Mouse (Mus musculus) limb, embryonic 14.5 days (tissue): ENCODE results near the gene Slc4a8. TPM values are rescaled to one million over a fixed set of nuclear protein-coding genes. Genes with fewer than 3 reads are reported as not detected.

Experiments
- ATAC-seq: fragments of 200-750 bp; cut with Nextera tagmentation; 2 replicates; pipeline ENCODE4 v1.8.0; 2017; ENCODE audit warnings: low read depth, moderate number of reproducible peaks, moderate TSS enrichment; ENCODE audit not compliant: low FRiP score
- DNase-seq: peaks from one replicate; pipeline ENCODE4 v3.0.0-alpha.2; 2015; ENCODE audit warnings: low spot score
- H3K27ac ChIP-seq: fragments of 300-500 bp; sonication (generic); replicated peaks from 2 replicates; pipeline ENCODE4 v1.5.1; 2014; ENCODE audit warnings: low read depth, mild to moderate bottlenecking, low read length, moderate library complexity, mixed read lengths
- H3K27me3 ChIP-seq: fragments of 300-500 bp; sonication (generic); 2 replicates; pipeline ENCODE4 v1.6.1; 2014; ENCODE audit warnings: low read length, mixed read lengths; ENCODE audit not compliant: control insufficient read depth, insufficient read depth
- H3K36me3 ChIP-seq: fragments of 300-500 bp; sonication (generic); 2 replicates; pipeline ENCODE4 v1.6.1; 2014; ENCODE audit warnings: mild to moderate bottlenecking, low read length, moderate library complexity, mixed read lengths; ENCODE audit not compliant: control insufficient read depth, insufficient read depth
- H3K4me1 ChIP-seq: fragments of 300-500 bp; sonication (generic); 2 replicates; pipeline ENCODE4 v1.6.1; 2014; ENCODE audit warnings: antibody characterized with exemption, low read length, mixed read lengths; ENCODE audit not compliant: control insufficient read depth, insufficient read depth
- H3K4me2 ChIP-seq: fragments of 300-500 bp; sonication (generic); replicated peaks from 2 replicates; pipeline ENCODE4 v1.6.1; 2014; ENCODE audit warnings: low read depth, mild to moderate bottlenecking, low read length, moderate library complexity; ENCODE audit not compliant: severe bottlenecking
- H3K4me3 ChIP-seq: fragments of 300-500 bp; sonication (generic); replicated peaks from 2 replicates; pipeline ENCODE4 v1.5.1; 2014; ENCODE audit warnings: low read length
- H3K9ac ChIP-seq: fragments of 300-500 bp; sonication (generic); 2 replicates; pipeline ENCODE4 v1.6.1; 2014; ENCODE audit warnings: mild to moderate bottlenecking, low read depth, low read length, moderate library complexity; ENCODE audit not compliant: severe bottlenecking
- H3K9me3 ChIP-seq: fragments of 300-500 bp; sonication (generic); 2 replicates; pipeline ENCODE4 v1.6.1; 2016; ENCODE audit warnings: low read length; ENCODE audit not compliant: control insufficient read depth
- POLR2A ChIP-seq: fragments of 200-500 bp; IDR thresholded peaks from 2 replicates; pipeline ENCODE4 v1.8.0; 2012; ENCODE audit warnings: inconsistent platforms, mild to moderate bottlenecking, moderate library complexity, borderline replicate concordance; ENCODE audit not compliant: insufficient read depth, insufficient read length; ENCODE audit errors: extremely low read depth
- WGBS: fragments of 180-500 bp; shearing (Covaris S2); extraction: QIAGEN DNeasy Blood & Tissue Kit; methylation state at CpG from one replicate; pipeline ENCODE4 v1.1.7; 2014; 5-methylcytosine and 5-hydroxymethylcytosine counted together
- polyA plus RNA-seq, 2 experiments: library from polyadenylated mRNA; depleted of rRNA in 1 of 2; stranded (reverse) in 1 of 2; unstranded in 1 of 2; fragments of >200 nt; fragmentation: Nextera tagmentation in 1 of 2; extraction: Ambion mirVana in 1 of 2; gene quantifications; 2 replicates each; pipeline versions ENCODE4 v1.2.1 to v1.2.3; 2012 to 2014

Slc4a8 gene
- polyA plus RNA-seq, 2 experiments: 2.9 to 3.8 TPM

DNA sequence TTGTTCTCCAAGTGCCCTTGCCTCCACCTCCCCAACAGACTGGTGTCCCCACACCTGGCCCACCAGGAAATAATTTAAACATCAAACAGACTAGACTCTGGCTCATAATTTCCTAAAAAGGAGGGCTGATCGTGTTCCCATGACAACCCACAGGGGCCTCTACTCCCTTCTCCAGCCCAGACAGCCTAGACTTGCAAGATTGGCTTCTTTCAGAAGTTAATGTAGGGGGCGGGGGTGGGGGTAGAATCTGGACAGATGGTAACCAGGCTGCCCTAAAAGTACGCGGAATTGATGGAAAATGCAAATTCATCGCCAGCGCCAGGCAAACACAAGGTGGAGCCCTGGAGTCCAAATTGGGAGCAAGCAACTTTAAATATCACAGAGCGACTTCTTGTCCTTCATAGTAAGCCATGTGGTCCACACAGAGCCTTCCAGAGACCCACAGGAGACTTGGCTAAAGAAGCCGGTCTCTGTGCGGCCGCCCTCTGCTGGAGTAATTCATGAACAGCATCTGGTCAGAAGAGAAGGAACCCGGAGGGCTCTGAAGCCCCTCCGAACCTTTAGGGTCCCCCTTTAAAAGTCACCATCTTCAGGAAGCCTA lies 77.2 kb downstream of the Slc4a8 start:
- 28% methylated on average over 12 of the region's 12 CpGs for WGBS

DNA sequence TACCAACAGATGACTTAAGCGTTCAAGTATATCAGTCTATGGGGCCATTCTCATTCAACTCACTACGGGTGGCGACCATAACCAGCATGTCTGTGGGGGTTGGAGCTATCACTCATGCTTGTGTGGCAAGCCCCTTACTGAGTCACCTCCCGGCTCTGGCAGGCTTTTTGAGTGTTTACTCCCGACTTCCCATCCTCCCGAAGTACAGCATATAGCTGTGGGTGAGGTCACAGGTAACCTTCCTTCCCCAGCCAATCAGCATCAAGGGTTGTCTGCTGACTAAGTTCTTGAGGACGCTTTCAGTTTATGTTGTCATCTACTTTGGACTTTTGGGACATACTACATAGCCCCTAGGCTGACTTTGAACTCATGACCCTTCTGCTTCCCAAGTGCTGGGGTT lies 82.8 kb downstream of the Slc4a8 start:
- Histone ChIP-seq H3K4me2 (no peak overlapping the region), H3K36me3 (no peaks in the 10 kb centered on the region), H3K9me3 (no peaks in the 10 kb centered on the region; the same call in 1 of the 2 replicates), H3K27ac (no peak overlapping the region), H3K27me3 (no peaks in the 10 kb centered on the region), H3K4me3 (no peak overlapping the region), H3K9ac (no peak overlapping the region), H3K4me1 (no peaks in the 10 kb centered on the region)
- no peak for TF ChIP-seq POLR2A
- 84% methylated on average over 7 of the region's 7 CpGs for WGBS
- ATAC-seq (no peak), DNase-seq (no peak)

More for the DNA sequence above, 77.2 kb downstream of the Slc4a8 start:
- H3K4me3 ChIP-seq: no peak overlapping the region
- H3K27ac ChIP-seq: no peak overlapping the region
- DNase-seq (peak; percentile 65), ATAC-seq (peak; percentile 73)
- H3K4me2 ChIP-seq: no peak overlapping the region
- no peaks in the 10 kb centered on the region for H3K9me3 ChIP-seq
- TF ChIP-seq POLR2A: no peak
- no peak overlapping the region for H3K9ac ChIP-seq
- no peaks in the 10 kb centered on the region for H3K27me3 ChIP-seq
- H3K36me3 ChIP-seq: no peaks in the 10 kb centered on the region
- no peaks in the 10 kb centered on the region for H3K4me1 ChIP-seq

DNA sequence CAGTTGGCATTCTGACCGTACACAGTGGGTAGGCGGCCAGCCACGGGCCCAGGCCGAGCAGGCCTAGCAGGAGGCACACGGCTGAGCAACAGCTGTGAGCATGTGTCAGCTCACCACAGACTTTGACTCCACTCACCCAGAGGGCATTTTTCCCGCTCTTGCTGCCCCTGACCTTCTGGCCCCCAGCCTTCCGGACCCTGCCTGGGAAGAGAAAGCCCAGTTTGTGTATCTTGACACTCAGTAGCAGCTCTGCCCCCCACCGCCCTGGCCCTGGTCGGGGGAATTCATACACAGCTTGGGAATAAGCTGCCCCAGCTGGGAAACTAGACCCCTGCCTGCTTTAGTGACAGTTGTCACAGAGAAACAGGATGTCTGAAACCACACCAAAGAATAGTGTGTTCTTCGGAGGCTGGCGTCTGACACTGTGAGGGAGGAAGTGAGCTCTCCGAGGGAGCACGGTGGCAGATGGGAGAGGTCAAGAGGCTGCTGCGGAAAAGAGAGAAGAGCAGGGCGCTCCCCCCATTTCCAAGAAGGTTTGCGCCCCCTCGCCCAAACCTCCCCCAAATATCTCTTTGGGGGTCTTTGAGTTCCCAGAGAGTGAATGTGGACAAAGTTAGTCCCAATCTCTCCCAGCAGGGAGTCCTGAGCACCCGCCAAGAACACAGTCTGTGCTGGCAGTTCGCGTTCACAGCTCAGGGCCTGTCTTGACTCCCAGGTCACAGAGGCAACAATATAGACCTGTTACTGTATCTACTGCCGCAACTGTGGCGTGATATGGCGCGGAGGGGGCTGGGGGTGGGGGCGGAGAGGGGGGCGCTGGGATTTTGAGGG lies 83.7 kb downstream of the Slc4a8 start:
- no peak for TF ChIP-seq POLR2A
- 53% methylated on average over 26 of the region's 26 CpGs for WGBS
- DNase-seq: no peak
- Histone ChIP-seq H3K9me3 (no peaks in the 10 kb centered on the region; the same call in 1 of the 2 replicates), H3K27ac (no peak overlapping the region), H3K9ac (no peak overlapping the region), H3K36me3 (no peaks in the 10 kb centered on the region), H3K4me1 (no peaks in the 10 kb centered on the region), H3K4me2 (no peak overlapping the region), H3K4me3 (no peak overlapping the region), H3K27me3 (no peaks in the 10 kb centered on the region)
- ATAC-seq: peak; percentile 67; the same call in 1 of the 2 replicates

DNA sequence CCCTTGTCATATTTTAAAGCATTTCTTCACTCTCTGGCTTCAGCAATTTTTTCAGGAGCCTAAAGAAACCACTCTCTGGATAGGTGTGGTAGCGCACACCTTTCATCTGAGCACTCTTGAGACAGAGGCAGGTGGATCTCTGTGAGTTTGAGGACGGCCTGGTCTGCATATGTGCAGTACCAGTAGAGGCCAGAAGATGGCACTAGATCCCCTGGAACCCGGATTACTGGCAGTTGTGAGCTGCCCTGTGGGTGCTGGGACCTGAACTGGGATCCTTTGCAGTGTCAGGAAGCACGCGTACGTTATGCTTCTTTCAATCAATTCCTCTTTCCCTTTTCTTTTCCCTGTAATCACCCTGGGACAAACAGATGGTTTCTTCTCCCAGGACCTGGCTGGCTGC lies 85.6 kb downstream of the Slc4a8 start:
- Histone ChIP-seq H3K9me3 (no peaks in the 10 kb centered on the region; the same call in 1 of the 2 replicates), H3K4me2 (no peak overlapping the region), H3K4me3 (no peak overlapping the region), H3K4me1 (no peaks in the 10 kb centered on the region), H3K36me3 (no peaks in the 10 kb centered on the region), H3K27me3 (no peaks in the 10 kb centered on the region), H3K27ac (no peak overlapping the region), H3K9ac (no peak overlapping the region)
- 84% methylated on average over 6 of the region's 6 CpGs for WGBS
- TF ChIP-seq POLR2A: no peak
- no peak for DNase-seq
- no peak for ATAC-seq

DNA sequence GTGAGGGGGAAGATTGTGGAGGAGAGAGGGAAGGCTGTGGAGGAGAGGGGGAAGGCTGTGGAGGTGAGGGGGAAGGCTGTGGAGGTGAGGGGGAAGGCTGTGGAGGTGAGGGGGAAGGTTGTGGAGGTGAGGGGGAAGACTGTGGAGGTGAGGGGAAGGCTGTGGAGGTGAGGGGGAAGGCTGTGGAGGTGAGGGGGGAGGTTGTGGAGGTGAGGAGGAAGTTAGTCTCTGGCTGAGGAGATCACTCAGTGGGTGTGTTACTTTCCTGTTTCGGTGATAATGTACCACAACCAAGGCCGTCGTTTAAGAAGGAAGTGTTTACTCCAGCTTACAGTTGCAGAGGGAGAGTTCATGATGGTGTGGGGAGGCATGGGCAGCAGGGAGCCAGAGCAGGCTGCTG lies 96.0 kb downstream of the Slc4a8 start:
- WGBS: 59% methylated on average over 3 of the region's 3 CpGs
- no peaks in the 10 kb centered on the region for H3K4me1 ChIP-seq
- H3K4me3 ChIP-seq: no peak overlapping the region
- H3K27me3 ChIP-seq: no peaks in the 10 kb centered on the region
- H3K9ac ChIP-seq: no peak overlapping the region
- no peak for DNase-seq
- H3K36me3 ChIP-seq: no peaks in the 10 kb centered on the region
- no peak overlapping the region for H3K4me2 ChIP-seq
- no peak for TF ChIP-seq POLR2A
- H3K27ac ChIP-seq: no peak overlapping the region
- no peaks in the 10 kb centered on the region for H3K9me3 ChIP-seq
- ATAC-seq: no peak
